9 mouse cellular contexts compared by ENCODE assay signal in the genomic region with DNA sequence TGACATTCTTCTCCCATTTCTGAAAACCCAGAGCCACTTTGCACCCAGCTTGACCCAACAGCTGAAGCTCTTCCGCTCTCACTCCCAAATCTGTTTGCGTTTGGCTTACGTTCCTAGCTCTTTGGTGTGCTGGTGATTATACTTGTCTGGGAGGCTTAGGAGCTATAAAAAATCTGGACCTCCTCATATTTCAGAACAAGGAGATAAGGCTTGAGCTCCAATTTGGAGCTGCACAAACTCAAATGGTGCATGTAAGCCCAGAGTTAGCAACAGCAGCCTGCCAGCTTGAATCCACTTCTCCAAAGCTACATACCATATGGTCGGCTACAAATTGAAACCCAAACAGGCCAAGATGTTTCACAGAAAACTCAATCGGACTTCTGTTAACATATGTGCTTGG.
DNase-seq lines count a peak whose midpoint lies in the region; ATAC-seq and TF ChIP-seq lines count a peak whose summit lies in the region.
"Had no signal": no experiment of that assay in that cellular context is flagged by ENCODE, and none has a peak within 500 bp of the region (broad histone marks: within the 10 kb centered on the region; RNA-seq: fewer than 3 reads in every experiment).

No protein-coding gene starts in this region.

- no peaks in the 10 kb centered on the region for H3K27me3 ChIP-seq in forebrain, embryonic 15.5 days
- H3K27me3 ChIP-seq in forebrain, embryonic 11.5 days (ENCODE audit: control insufficient read depth, insufficient read depth, low read length), result no peaks in the 10 kb centered on the region
- H3K27me3 ChIP-seq in forebrain, postnatal 0 days (ENCODE audit: insufficient read depth, low read length), result no peaks in the 10 kb centered on the region
- no peaks in the 10 kb centered on the region for H3K27me3 ChIP-seq in kidney, postnatal 0 days (ENCODE audit: insufficient read depth, low read length)

- H3K9ac ChIP-seq in forebrain, embryonic 15.5 days (replicated peaks), result no peak overlapping the region
- no peak overlapping the region for H3K9ac ChIP-seq in forebrain, embryonic 11.5 days (ENCODE audit: low read length)
- no peak overlapping the region for H3K9ac ChIP-seq in forebrain, postnatal 0 days
- no peak overlapping the region for H3K9ac ChIP-seq in kidney, postnatal 0 days (ENCODE audit: low read depth, low read length)

- DNase-seq in forebrain, embryonic 11.5 days (ENCODE audit: low spot score), result no peak
- DNase-seq in forebrain, postnatal 0 days, result peak; percentile 73
- peak; percentile 84 for DNase-seq in kidney, postnatal 0 days (ENCODE audit: low spot score)
- DNase-seq in lung, postnatal 14 days, result peak; percentile 54
- no peak for DNase-seq in spleen, postnatal 4 days (ENCODE audit: low spot score in 2 of 2)
- no peak for DNase-seq in adrenal gland, adult 2 months
- no peak for DNase-seq in spleen, postnatal 14 days (ENCODE audit: low spot score in 2 of 2)

- ATAC-seq in forebrain, embryonic 15.5 days (replicated peaks), result peak; percentile 46; the same call in 1 of the 2 replicates
- no peak for ATAC-seq in forebrain, embryonic 11.5 days (replicated peaks; ENCODE audit: low FRiP score)
- ATAC-seq in forebrain, postnatal 0 days, result peak; percentile 77
- ATAC-seq in kidney, postnatal 0 days (replicated peaks; ENCODE audit: low FRiP score, low read depth), result no peak

- H3K4me3 ChIP-seq in forebrain, embryonic 15.5 days, result no peak overlapping the region
- H3K4me3 ChIP-seq in forebrain, embryonic 11.5 days (ENCODE audit: low read depth, low read length), result no peak overlapping the region
- H3K4me3 ChIP-seq in forebrain, postnatal 0 days (ENCODE audit: low read depth, low read length), result no peak overlapping the region
- H3K4me3 ChIP-seq in kidney, postnatal 0 days (replicated peaks; ENCODE audit: low read depth, low read length), result no peak overlapping the region
- H3K4me3 ChIP-seq: myocyte had no signal

- no peak overlapping the region for H3K4me2 ChIP-seq in forebrain, embryonic 15.5 days (replicated peaks)
- H3K4me2 ChIP-seq in forebrain, embryonic 11.5 days (ENCODE audit: low read depth, low read length, severe bottlenecking), result no peak overlapping the region
- no peak overlapping the region for H3K4me2 ChIP-seq in forebrain, postnatal 0 days (ENCODE audit: low read depth)
- H3K4me2 ChIP-seq in kidney, postnatal 0 days (ENCODE audit: low read length), result no peak overlapping the region

- no peaks in the 10 kb centered on the region for H3K4me1 ChIP-seq in forebrain, embryonic 15.5 days
- no peaks in the 10 kb centered on the region for H3K4me1 ChIP-seq in forebrain, embryonic 11.5 days (replicated peaks; ENCODE audit: control insufficient read depth, insufficient read depth, low read length)
- H3K4me1 ChIP-seq in forebrain, postnatal 0 days (ENCODE audit: insufficient read depth), result no peaks in the 10 kb centered on the region
- H3K4me1 ChIP-seq in kidney, postnatal 0 days (replicated peaks; ENCODE audit: insufficient read depth, low read length), result no peaks in the 10 kb centered on the region

- no peaks in the 10 kb centered on the region for H3K9me3 ChIP-seq in forebrain, embryonic 15.5 days
- H3K9me3 ChIP-seq in forebrain, embryonic 11.5 days (ENCODE audit: control insufficient read depth, low read length), result no peaks in the 10 kb centered on the region
- no peaks in the 10 kb centered on the region for H3K9me3 ChIP-seq in forebrain, postnatal 0 days (ENCODE audit: low read length)
- H3K9me3 ChIP-seq in kidney, postnatal 0 days (replicated peaks; ENCODE audit: low read length), result no peaks in the 10 kb centered on the region

- H3K27ac ChIP-seq in forebrain, embryonic 15.5 days (replicated peaks), result no peak overlapping the region
- no peak overlapping the region for H3K27ac ChIP-seq in forebrain, embryonic 11.5 days (ENCODE audit: low read depth, low read length)
- no peak overlapping the region for H3K27ac ChIP-seq in forebrain, postnatal 0 days (ENCODE audit: low read depth, low read length)
- H3K27ac ChIP-seq in kidney, postnatal 0 days, result peak overlapping the region; percentile 42; the same call in 1 of the 2 replicates

- WGBS in forebrain, embryonic 15.5 days, result 71% methylated on average over 5 of the region's 5 CpGs
- 92% methylated on average over 5 of the region's 5 CpGs for WGBS in forebrain, embryonic 11.5 days
- 58% methylated on average over 5 of the region's 5 CpGs for WGBS in forebrain, postnatal 0 days
- 49% methylated on average over 5 of the region's 5 CpGs for WGBS in kidney, postnatal 0 days

- H3K36me3 ChIP-seq in forebrain, embryonic 15.5 days, result no peaks in the 10 kb centered on the region
- no peaks in the 10 kb centered on the region for H3K36me3 ChIP-seq in forebrain, embryonic 11.5 days (ENCODE audit: control insufficient read depth, insufficient read depth, low read length)
- H3K36me3 ChIP-seq in forebrain, postnatal 0 days (ENCODE audit: insufficient read depth), result no peaks in the 10 kb centered on the region
- H3K36me3 ChIP-seq in kidney, postnatal 0 days (ENCODE audit: insufficient read depth, low read length), result no peaks in the 10 kb centered on the region

- TF ChIP-seq CTCF in forebrain, postnatal 0 days (IDR thresholded peaks at IDR 0.05; ENCODE audit: low read depth), result no peak
- TF ChIP-seq CTCF in kidney, postnatal 0 days (IDR thresholded peaks at IDR 0.05; ENCODE audit: low read depth), result no peak

Comparison
In these comparisons a context has a peak if more than half of its experiments do, and no peak if none do; other contexts are left out.
1. ATAC-seq: peak in forebrain, embryonic 15.5 days (single experiment) and forebrain, postnatal 0 days (single experiment); none in forebrain, embryonic 11.5 days (single experiment) and kidney, postnatal 0 days (single experiment).
2. DNase-seq: peak in forebrain, postnatal 0 days (single experiment), kidney, postnatal 0 days (single experiment) and lung, postnatal 14 days (single experiment); none in forebrain, embryonic 11.5 days (single experiment), spleen, postnatal 4 days (0 of 2), adrenal gland, adult 2 months (single experiment) and spleen, postnatal 14 days (0 of 2).